Mouse (Mus musculus): ENCODE data around the gene Acmsd. TPM values are rescaled to one million over a fixed set of nuclear protein-coding genes. Genes with fewer than 3 reads are reported as not detected.

The Acmsd gene
- polyA plus RNA-seq, 1 experiment: not detected

GRCm38 (mm10) chr1:127812929-127813328 lies 83.7 kb downstream of the Acmsd start:
- TF ChIP-seq CTCF (IDR thresholded peaks at IDR 0.05; ENCODE audit: control insufficient read depth, insufficient read depth, insufficient replicate concordance, low read depth, low read length) (no peak), POLR2A (IDR thresholded peaks at IDR 0.05; ENCODE audit: control insufficient read depth, low read depth, low read length) (no peak)
- H3K36me3 ChIP-seq (ENCODE audit: control insufficient read depth, insufficient read depth, low read length): no peaks in the 10 kb centered on the region
- no peak overlapping the region for H3K27ac ChIP-seq (ENCODE audit: control insufficient read depth, insufficient read depth, low read depth, low read length)
- H3K27me3 ChIP-seq (ENCODE audit: control insufficient read depth, insufficient read depth, low read length): no peaks in the 10 kb centered on the region
- no peaks in the 10 kb centered on the region for H3K4me1 ChIP-seq (ENCODE audit: control insufficient read depth, insufficient read depth, low read length)
- no peak overlapping the region for H3K4me3 ChIP-seq (ENCODE audit: control insufficient read depth, low read depth, low read length)

DNA sequence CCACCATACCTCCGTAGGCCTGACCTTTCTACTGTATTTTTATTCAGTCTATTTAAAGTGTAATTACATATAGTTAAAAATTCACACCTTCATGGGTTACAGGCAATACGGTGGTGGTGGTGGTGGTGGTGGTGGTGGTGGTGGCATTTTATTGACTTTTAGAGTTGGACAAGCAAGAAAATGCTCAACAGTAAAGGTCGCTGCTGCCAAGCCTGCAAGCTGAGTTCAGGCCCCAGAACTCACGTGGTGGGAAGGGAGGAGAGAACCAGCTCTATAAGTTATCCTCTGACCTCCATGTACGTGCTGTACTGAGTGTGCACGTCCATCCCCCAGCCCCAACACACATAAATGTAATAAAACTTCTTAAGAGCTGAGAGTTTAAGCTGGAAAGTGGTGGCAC lies 87.2 kb downstream of the Acmsd start:
- TF ChIP-seq POLR2A (IDR thresholded peaks at IDR 0.05; ENCODE audit: control insufficient read depth, low read depth, low read length): no peak
- TF ChIP-seq CTCF (IDR thresholded peaks at IDR 0.05; ENCODE audit: control insufficient read depth, insufficient read depth, insufficient replicate concordance, low read depth, low read length): no peak
- H3K27ac ChIP-seq (ENCODE audit: control insufficient read depth, insufficient read depth, low read depth, low read length): no peak overlapping the region
- H3K4me3 ChIP-seq (ENCODE audit: control insufficient read depth, low read depth, low read length): no peak overlapping the region
- H3K4me1 ChIP-seq (ENCODE audit: control insufficient read depth, insufficient read depth, low read length): no peaks in the 10 kb centered on the region
- H3K27me3 ChIP-seq (ENCODE audit: control insufficient read depth, insufficient read depth, low read length): no peaks in the 10 kb centered on the region
- no peaks in the 10 kb centered on the region for H3K36me3 ChIP-seq (ENCODE audit: control insufficient read depth, insufficient read depth, low read length)

Other genes starting within 250 kb of the Acmsd start
- gene Tmem163, start 49.9 kb upstream of the Acmsd start, polyA plus RNA-seq (2012; rRNA removed): 0.22 and 0.30 TPM in 2 replicates
- 9.4 and 10.9 TPM in 2 replicates for gene Ccnt2, start 44.8 kb downstream of the Acmsd start, polyA plus RNA-seq (2012; rRNA removed)
- 0.02 TPM in 1 of 2 replicates, not detected in the other for gene Map3k19, start 125.6 kb downstream of the Acmsd start, polyA plus RNA-seq (2012; rRNA removed)
- gene Rab3gap1, start 139.4 kb downstream of the Acmsd start, polyA plus RNA-seq (2012; rRNA removed): 7.7 and 8.1 TPM in 2 replicates

Measured in testis, adult 2 months (tissue).